Mouse (Mus musculus) ES-E14 (cell line): Measurements from ENCODE around the gene Stn1. TPM values are rescaled to one million over a fixed set of nuclear protein-coding genes. Genes with fewer than 3 reads are reported as not detected.

Source experiments
- DNase-seq: peaks from one replicate; pipeline ENCODE4 v3.0.0-alpha.2; 2013; ENCODE audit warnings: low read depth, low spot score
- H3K27ac ChIP-seq: 2 replicates; pipeline ENCODE4 v1.5.1; 2012; ENCODE audit warnings: low read depth, mild to moderate bottlenecking, low read length, moderate library complexity, mixed read lengths; ENCODE audit not compliant: poor library complexity, insufficient read depth, severe bottlenecking
- H3K36me3 ChIP-seq: 2 replicates; pipeline ENCODE4 v1.6.1; 2012; ENCODE audit warnings: mild to moderate bottlenecking, low read length, moderate library complexity, mixed read lengths; ENCODE audit not compliant: control insufficient read depth, poor library complexity, insufficient read depth, severe bottlenecking
- H3K4me1 ChIP-seq, 2 experiments: fragments of 150-350 bp in 1 of 2; sonication (generic) in 1 of 2; 2 replicates each; pipeline ENCODE4 v1.6.1; 2012; ENCODE audit warnings: low read length in 2 of 2, mild to moderate bottlenecking in 1 of 2, mixed read lengths in 1 of 2; ENCODE audit not compliant: control insufficient read depth in 2 of 2, insufficient read depth in 2 of 2, poor library complexity in 1 of 2
- H3K4me3 ChIP-seq, 2 experiments: fragments of 150-350 bp in 1 of 2; sonication (generic) in 1 of 2; 2 replicates each; pipeline ENCODE4 v1.5.1; 2012; ENCODE audit warnings: low read length in 2 of 2, low read depth in 1 of 2, mild to moderate bottlenecking in 1 of 2, mixed read lengths in 1 of 2; ENCODE audit not compliant: insufficient read depth in 1 of 2, poor library complexity in 1 of 2, severe bottlenecking in 1 of 2
- H3K9ac ChIP-seq: 2 replicates; pipeline ENCODE4 v1.6.1; 2012; ENCODE audit warnings: low read depth, mild to moderate bottlenecking, low read length, mixed read lengths; ENCODE audit not compliant: poor library complexity, insufficient read depth, severe bottlenecking
- H3K9me3 ChIP-seq: fragments of 150-350 bp; sonication (generic); 2 replicates; pipeline ENCODE4 v1.6.1; 2012; ENCODE audit warnings: low read depth, mild to moderate bottlenecking, low read length; ENCODE audit not compliant: control insufficient read depth, insufficient read depth
- CHD2 ChIP-seq: IDR thresholded peaks from 2 replicates; pipeline ENCODE4 v1.6.1; 2014; ENCODE audit warnings: mild to moderate bottlenecking, low read depth, low read length, inconsistent platforms
- HCFC1 ChIP-seq: IDR thresholded peaks from 2 replicates; pipeline ENCODE4 v1.6.1; 2012; ENCODE audit warnings: low read length, inconsistent platforms, borderline replicate concordance; ENCODE audit not compliant: insufficient read depth
- MAFK ChIP-seq: IDR thresholded peaks from 2 replicates; pipeline ENCODE4 v1.6.1; 2014; ENCODE audit warnings: mild to moderate bottlenecking, low read depth, low read length, inconsistent platforms; ENCODE audit not compliant: insufficient read depth
- ZC3H11A ChIP-seq: IDR thresholded peaks from 2 replicates; pipeline ENCODE4 v1.6.1; 2012; ENCODE audit warnings: low read depth, mild to moderate bottlenecking, inconsistent platforms, low read length, borderline replicate concordance
- ZNF384 ChIP-seq: IDR thresholded peaks from 2 replicates; pipeline ENCODE4 v1.6.1; 2012; ENCODE audit warnings: low read depth, low read length, inconsistent platforms
- in situ Hi-C, 2 experiments: fragments of 600-800 bp; cut with MboI; formaldehyde crosslinking; loops; one replicate each; pipeline ENCODE4 v1.15.1; 2025; ENCODE audit warnings: low sequenced_read_pairs in 2 of 2, inconsistent platforms in 1 of 2; ENCODE audit not compliant: unreplicated experiment in 2 of 2
- total RNA-seq: library from RNA; depleted of rRNA; stranded (reverse); fragments of 300-350 nt; gene quantifications from 2 replicates; pipeline ENCODE4 v1.2.3, GENCODE M21; 2012; rRNA removed

The Stn1 gene
- total RNA-seq: 20.2 and 22.9 TPM in 2 replicates

DNA sequence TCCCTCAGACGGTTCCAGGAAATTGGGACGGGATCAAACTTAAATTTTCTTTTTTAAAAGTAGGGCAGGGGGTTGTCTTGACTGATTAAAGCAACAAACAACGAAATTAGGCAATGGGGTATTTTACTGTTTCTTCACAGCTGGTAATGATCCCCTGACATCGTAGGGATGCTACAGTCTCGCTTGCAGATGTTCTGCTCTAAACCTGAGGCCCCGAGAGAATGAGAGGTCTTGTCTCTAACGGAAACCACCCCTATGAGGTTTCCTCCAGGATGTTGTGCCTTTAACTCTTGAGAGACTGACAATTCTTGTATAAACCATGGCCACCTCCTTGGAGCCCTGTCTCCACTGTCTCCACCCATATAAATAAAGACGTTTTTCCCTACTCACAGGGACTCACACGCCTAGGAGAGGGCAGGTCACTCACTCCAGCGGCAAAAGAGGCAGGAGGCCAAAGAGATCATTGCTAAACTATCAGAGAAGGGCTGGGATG lies at the start of gene Stn1:
Gene Stn1, minus strand, starts transcription at position 208 of the 493 bp plus-strand sequence.
- no peak for DNase-seq
- Histone ChIP-seq H3K4me1 (peaks cover 6 to 13% of the 10 kb centered on the region in 2 experiments; a peak in 3 of 4 replicates), H3K4me3 (peak within 1 kb of the TSS; percentile 80 to 82), H3K36me3 (0 out of 2 replicates have a peak, but pooled peaks cover 2% of the 10 kb centered on the region), H3K27ac (peak within 1 kb of the TSS; percentile 63; the same call in 1 of the 2 replicates), H3K9ac (peak within 1 kb of the TSS; percentile 91), H3K9me3 (no peaks in the 10 kb centered on the region)
- in situ Hi-C loops: no loop called here
- TF ChIP-seq ZNF384 (peak; percentile 92), ZC3H11A (no peak), MAFK (no peak), HCFC1 (no peak)

DNA sequence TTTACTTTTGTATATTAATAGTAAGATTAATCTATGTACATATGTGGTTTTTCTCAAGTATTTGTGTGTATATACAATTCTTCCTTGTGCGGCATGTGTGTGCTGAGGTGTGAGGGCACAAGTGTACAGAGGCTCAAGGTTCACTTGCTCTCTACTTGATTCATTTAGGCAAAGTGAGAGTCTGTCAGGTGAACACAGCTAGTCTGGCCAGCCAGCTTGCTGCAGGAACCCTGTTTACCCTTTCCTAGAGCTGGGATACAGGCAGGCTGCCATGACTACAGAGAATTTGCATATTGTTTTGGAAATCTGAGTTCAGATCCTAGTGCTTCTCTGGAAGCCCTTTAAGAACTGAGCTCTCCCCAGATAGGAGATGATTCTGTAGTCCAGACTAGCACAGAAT lies 49.7 kb upstream of the Stn1 start:
- DNase-seq: no peak
- TF ChIP-seq ZC3H11A (no peak), HCFC1 (no peak), CHD2 (no peak), ZNF384 (no peak), MAFK (no peak)
- no peak overlapping the region for H3K9ac ChIP-seq
- H3K36me3 ChIP-seq: no peaks in the 10 kb centered on the region
- no peak overlapping the region for H3K27ac ChIP-seq
- in situ Hi-C loops: no loop called here
- no peaks in the 10 kb centered on the region for H3K4me1 ChIP-seq
- H3K4me3 ChIP-seq: no peak overlapping the region
- H3K9me3 ChIP-seq: no peaks in the 10 kb centered on the region

- Histone ChIP-seq H3K36me3 (no peaks in the 10 kb centered on the region), H3K9ac (no peak overlapping the region), H3K9me3 (no peaks in the 10 kb centered on the region), H3K4me3 (no peak overlapping the region), H3K4me1 (peaks cover 0 to 2% of the 10 kb centered on the region in 2 experiments; a peak in 2 of 4 replicates), H3K27ac (no peak overlapping the region)
- in situ Hi-C loops: no loop called here
- TF ChIP-seq ZNF384: no peak
- TF ChIP-seq HCFC1: no peak
- no peak for TF ChIP-seq CHD2
- TF ChIP-seq ZC3H11A: no peak
- no peak for TF ChIP-seq MAFK
- no peak for DNase-seq
Measured at GRCm38 (mm10) chr19:47585772-47586171, 48.5 kb upstream of the Stn1 start.

DNA sequence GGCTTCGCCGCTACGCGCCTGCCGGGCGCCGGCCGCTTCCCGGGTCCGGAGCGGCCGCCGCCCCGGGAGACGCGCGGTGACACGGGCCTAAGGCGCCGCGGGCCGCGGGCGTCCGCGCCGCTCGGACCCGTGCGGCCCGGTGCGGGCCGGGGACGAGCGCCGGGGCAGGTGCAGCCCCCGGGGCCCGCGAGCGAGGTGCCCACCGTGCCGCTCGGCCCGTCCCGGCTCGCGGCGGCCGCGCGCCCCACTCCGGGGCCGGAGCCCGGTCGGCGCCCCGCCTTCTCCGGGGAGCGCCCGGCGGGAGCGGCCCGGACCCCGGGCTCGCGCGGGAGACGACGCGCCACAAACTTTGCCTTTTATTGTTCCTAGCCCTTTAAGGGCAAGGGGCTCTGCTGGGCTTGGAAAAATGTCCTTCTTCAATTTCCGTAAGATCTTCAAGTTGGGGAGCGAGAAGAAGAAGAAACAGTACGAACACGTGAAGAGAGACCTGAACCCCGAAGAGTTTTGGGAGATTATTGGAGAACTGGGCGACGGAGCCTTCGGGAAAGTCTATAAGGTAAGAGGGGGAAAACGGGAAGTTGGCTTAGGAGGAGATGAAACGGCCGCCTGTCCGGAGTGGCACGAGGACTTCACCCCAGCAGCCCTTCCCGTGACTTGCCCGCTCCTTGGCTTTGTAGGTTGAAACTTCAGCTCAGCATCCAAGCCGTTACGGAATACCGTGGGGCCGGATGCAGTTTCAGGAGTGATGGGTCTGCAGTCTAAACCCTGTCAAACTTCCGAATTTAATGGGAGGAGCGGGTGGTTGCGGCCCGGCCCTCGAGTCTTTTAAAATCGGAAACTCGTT lies 42.7 kb upstream of the Stn1 start:
- peak overlapping the region; percentile 51; the same call in 1 of the 2 replicates for H3K27ac ChIP-seq
- in situ Hi-C loops: no loop called here
- peak; percentile 19 for DNase-seq
- peak overlapping the region; percentile 86 to 98 for H3K4me3 ChIP-seq
- TF ChIP-seq ZNF384 (no peak), HCFC1 (no peak), ZC3H11A (no peak), CHD2 (no peak), MAFK (no peak)
- no peaks in the 10 kb centered on the region for H3K36me3 ChIP-seq
- peaks cover 2% of the 10 kb centered on the region in 2 experiments; a peak in 2 of 4 replicates for H3K4me1 ChIP-seq
- peak overlapping the region; percentile 91 for H3K9ac ChIP-seq
- H3K9me3 ChIP-seq: no peaks in the 10 kb centered on the region
